Mouse (Mus musculus) liver, embryonic 16.5 days (tissue): Measurements from ENCODE around the gene Tigd2. TPM values are rescaled to one million over a fixed set of nuclear protein-coding genes. Genes with fewer than 3 reads are reported as not detected.

Experiments
- ATAC-seq: fragments of 200-750 bp; cut with Nextera tagmentation; 2 replicates; pipeline ENCODE4 v1.8.0; 2017; ENCODE audit warnings: low read depth, mild to moderate bottlenecking, moderate number of reproducible peaks, moderate library complexity
- H3K27ac ChIP-seq: fragments of 300-500 bp; sonication (generic); 2 replicates; pipeline ENCODE4 v1.5.1; 2014; ENCODE audit warnings: mild to moderate bottlenecking, low read length
- H3K27me3 ChIP-seq: fragments of 300-500 bp; sonication (generic); 2 replicates; pipeline ENCODE4 v1.6.1; 2014; ENCODE audit warnings: low read depth, low read length, mixed read lengths; ENCODE audit not compliant: control insufficient read depth, insufficient read depth
- H3K36me3 ChIP-seq: fragments of 300-500 bp; sonication (generic); 2 replicates; pipeline ENCODE4 v1.6.1; 2014; ENCODE audit warnings: mild to moderate bottlenecking; ENCODE audit not compliant: control insufficient read depth, insufficient read depth
- H3K4me1 ChIP-seq: fragments of 300-500 bp; sonication (generic); 2 replicates; pipeline ENCODE4 v1.6.1; 2014; ENCODE audit warnings: low read depth, low read length, mixed read lengths; ENCODE audit not compliant: control insufficient read depth
- H3K4me2 ChIP-seq: fragments of 300-500 bp; sonication (generic); 2 replicates; pipeline ENCODE4 v1.6.1; 2014; ENCODE audit warnings: low read depth, low read length, mixed read lengths
- H3K4me3 ChIP-seq: fragments of 300-500 bp; sonication (generic); 2 replicates; pipeline ENCODE4 v1.5.1; 2014; ENCODE audit warnings: low read depth, mild to moderate bottlenecking, low read length
- H3K9ac ChIP-seq: fragments of 300-500 bp; sonication (generic); 2 replicates; pipeline ENCODE4 v1.6.1; 2014; ENCODE audit warnings: low read depth, low read length
- H3K9me3 ChIP-seq: fragments of 300-500 bp; sonication (generic); replicated peaks from 2 replicates; pipeline ENCODE4 v1.6.1; 2016; ENCODE audit warnings: low read length; ENCODE audit not compliant: control insufficient read depth
- WGBS: fragments of 180-500 bp; shearing (Covaris S2); extraction: QIAGEN DNeasy Blood & Tissue Kit; methylation state at CpG from one replicate; pipeline ENCODE4 v1.1.7; 2014; ENCODE audit not compliant: insufficient replicate concordance; 5-methylcytosine and 5-hydroxymethylcytosine counted together
- polyA plus RNA-seq: library from polyadenylated mRNA; unstranded; fragments of >200 nt; fragmentation: Nextera tagmentation; extraction: Ambion mirVana; gene quantifications from 2 replicates; pipeline ENCODE4 v1.2.1, GENCODE M21; 2015

Gene Tigd2
- polyA plus RNA-seq, 1 experiment from 2014 or later = 3.5 TPM

DNA sequence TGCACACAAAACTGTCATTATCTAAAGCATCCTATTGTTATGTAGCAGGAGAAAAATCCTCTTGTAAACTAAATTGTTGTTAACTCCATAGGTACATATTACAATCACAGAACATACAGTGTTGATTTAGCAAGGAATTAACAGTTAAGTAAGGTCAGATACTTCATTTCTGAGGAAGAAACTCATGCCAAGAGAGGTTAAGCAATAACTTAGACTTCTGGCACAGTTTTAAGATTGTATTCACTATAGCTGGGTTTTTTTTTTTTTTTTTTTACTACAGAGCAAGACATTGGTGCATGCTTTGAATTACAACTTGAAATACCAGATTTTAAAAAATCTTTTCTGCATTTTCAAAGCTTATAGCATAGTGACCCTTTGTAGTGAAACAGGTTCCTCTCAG is 24.5 kb downstream of the Tigd2 start:
- no peaks in the 10 kb centered on the region for H3K4me1 ChIP-seq
- H3K4me2 ChIP-seq = no peak overlapping the region
- H3K27me3 ChIP-seq = no peaks in the 10 kb centered on the region
- no peak overlapping the region for H3K9ac ChIP-seq
- H3K9me3 ChIP-seq = no peaks in the 10 kb centered on the region
- no peak overlapping the region for H3K27ac ChIP-seq
- no peak overlapping the region for H3K4me3 ChIP-seq
- H3K36me3 ChIP-seq = no peaks in the 10 kb centered on the region
- ATAC-seq = no peak

DNA sequence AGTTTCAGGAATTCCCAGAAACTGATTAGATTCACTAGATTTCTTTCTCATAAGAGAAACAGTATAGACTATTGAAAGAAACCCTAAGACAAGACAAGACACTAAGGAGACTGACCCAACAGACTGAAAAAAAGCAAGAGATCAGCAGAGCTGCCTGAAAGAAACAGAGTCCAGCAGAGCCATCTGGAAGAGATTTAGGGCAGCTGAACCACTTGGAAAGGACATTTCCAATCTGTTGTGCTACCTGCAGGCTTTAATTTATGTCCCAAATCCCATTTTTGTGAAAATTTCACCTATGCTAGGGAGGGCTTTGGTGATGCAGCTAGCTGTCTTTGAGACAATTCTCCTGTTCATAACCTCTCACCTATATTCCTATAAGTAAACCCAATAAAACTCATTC is 25.0 kb downstream of the Tigd2 start:
- no peaks in the 10 kb centered on the region for H3K4me1 ChIP-seq
- no peak overlapping the region for H3K4me3 ChIP-seq
- no peaks in the 10 kb centered on the region for H3K36me3 ChIP-seq
- H3K27me3 ChIP-seq = no peaks in the 10 kb centered on the region
- ATAC-seq = no peak
- H3K27ac ChIP-seq = no peak overlapping the region
- H3K9me3 ChIP-seq = no peaks in the 10 kb centered on the region
- no peak overlapping the region for H3K9ac ChIP-seq
- H3K4me2 ChIP-seq = no peak overlapping the region

DNA sequence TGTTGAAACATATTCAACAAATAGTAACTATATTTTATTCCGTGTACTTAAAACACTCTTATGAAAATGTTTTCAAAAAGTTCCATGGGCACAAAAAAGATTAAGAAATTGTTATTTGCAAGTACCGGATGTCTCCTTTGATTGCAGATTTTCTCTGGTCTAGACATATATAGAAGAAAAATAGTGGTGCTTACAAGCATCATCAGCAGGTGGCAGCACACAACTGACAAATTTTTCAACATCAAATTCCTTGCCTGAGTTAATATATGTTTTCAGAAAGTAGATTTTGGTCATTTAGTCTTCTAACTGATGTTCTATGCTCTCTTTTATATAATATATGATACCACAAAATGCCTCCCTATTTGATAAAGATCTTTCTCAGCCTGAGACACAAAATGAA is 41.0 kb downstream of the Tigd2 start:
- WGBS = 22% methylated on average over 2 of the region's 2 CpGs
- ATAC-seq = no peak

GRCm38 (mm10) chr6:59250536-59250935 is 41.9 kb downstream of the Tigd2 start:
- Histone ChIP-seq H3K4me1 (no peaks in the 10 kb centered on the region), H3K4me2 (no peak overlapping the region), H3K9ac (no peak overlapping the region), H3K27me3 (no peaks in the 10 kb centered on the region), H3K27ac (no peak overlapping the region), H3K4me3 (no peak overlapping the region), H3K36me3 (no peaks in the 10 kb centered on the region), H3K9me3 (no peaks in the 10 kb centered on the region)
- ATAC-seq = no peak

More for the DNA sequence above, 41.0 kb downstream of the Tigd2 start:
- Histone ChIP-seq H3K4me2 (no peak overlapping the region), H3K27me3 (no peaks in the 10 kb centered on the region), H3K9ac (no peak overlapping the region), H3K9me3 (no peaks in the 10 kb centered on the region), H3K27ac (no peak overlapping the region), H3K4me1 (no peaks in the 10 kb centered on the region), H3K36me3 (no peaks in the 10 kb centered on the region), H3K4me3 (no peak overlapping the region)

DNA sequence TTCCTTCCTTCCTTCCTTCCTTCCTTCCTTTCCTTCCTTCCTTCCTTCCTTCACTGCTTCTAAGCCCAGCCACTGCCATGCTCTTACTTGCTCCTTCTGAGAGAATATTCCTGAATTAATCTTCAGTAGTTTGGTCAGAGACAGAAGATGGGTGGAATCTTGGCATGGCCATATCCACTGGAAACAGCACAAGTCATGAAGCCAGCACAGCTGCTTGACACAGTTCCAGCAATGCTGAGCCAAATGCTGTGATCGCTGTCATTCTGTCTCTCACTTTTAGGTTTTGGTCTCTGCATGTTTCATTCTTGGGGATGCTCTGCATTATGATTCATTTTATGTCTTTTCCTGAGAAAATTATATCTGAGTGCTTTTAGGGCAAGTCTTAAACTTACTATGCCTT is 47.2 kb downstream of the Tigd2 start:
- H3K9ac ChIP-seq = no peak overlapping the region
- no peaks in the 10 kb centered on the region for H3K27me3 ChIP-seq
- WGBS = 46% methylated on average over 1 of the region's 1 CpGs
- no peaks in the 10 kb centered on the region for H3K36me3 ChIP-seq
- no peaks in the 10 kb centered on the region for H3K9me3 ChIP-seq
- H3K4me1 ChIP-seq = no peaks in the 10 kb centered on the region
- H3K4me2 ChIP-seq = no peak overlapping the region
- ATAC-seq = no peak
- no peak overlapping the region for H3K4me3 ChIP-seq
- no peak overlapping the region for H3K27ac ChIP-seq

Other genes with a start within 250 kb of the Tigd2 start
- gene Fam13a, start 184.3 kb upstream of the Tigd2 start, polyA plus RNA-seq = 3.9 and 4.8 TPM in 2 replicates
- 0.23 and 0.37 TPM in 2 replicates for gene Gprin3, start 217.4 kb downstream of the Tigd2 start, polyA plus RNA-seq